Mouse (Mus musculus) 3134 (cell line): ENCODE results near the gene Mex3a.
A peak's percentile ranks its signal among the peaks of the same experiment; 100 is the strongest.

Experiments used
- DNase-seq: peaks from one replicate; pipeline ENCODE4 v3.0.0-alpha.2; 2011; ENCODE audit warnings: low spot score; ENCODE audit not compliant: insufficient read length; ENCODE audit errors: extremely low read depth

Mex3a gene

GRCm38 (mm10) chr3:88526157-88527131 is 5.8 kb upstream of the Mex3a start:
- peak; percentile 77 for DNase-seq

- DNase-seq: no peak
Observed at GRCm38 (mm10) chr3:88527565-88527964, 4.6 kb upstream of the Mex3a start.

DNA sequence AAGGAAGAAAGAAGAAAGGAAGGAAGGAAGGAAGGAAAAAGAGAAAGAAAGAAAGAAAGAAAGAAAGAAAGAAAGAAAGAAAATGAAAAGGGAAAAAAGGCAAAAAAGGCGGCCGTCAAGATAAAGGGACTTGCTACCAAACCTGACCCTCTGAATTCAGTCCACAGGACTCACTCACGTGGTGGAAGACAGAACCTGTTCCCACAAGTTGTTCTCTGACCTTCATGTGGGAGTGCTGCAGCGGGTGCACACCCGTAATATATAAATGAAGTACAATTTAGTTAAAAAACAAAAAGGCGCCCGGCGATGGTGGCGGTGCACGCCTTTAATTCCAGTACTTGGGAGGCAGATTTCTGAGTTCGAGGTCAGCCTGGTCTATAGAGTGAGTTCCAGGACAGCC is 3.5 kb upstream of the Mex3a start:
- no peak for DNase-seq

GRCm38 (mm10) chr3:88529204-88530000 is 2.8 kb upstream of the Mex3a start:
- no peak for DNase-seq

- no peak for DNase-seq
Observed at GRCm38 (mm10) chr3:88530082-88530864, 1.9 kb upstream of the Mex3a start.

- DNase-seq: peak; percentile 92
Observed at GRCm38 (mm10) chr3:88531348-88532298, 572 bp upstream of the Mex3a start.

GRCm38 (mm10) chr3:88532689-88533511 is 705 bp downstream of the Mex3a start:
- DNase-seq: no peak

GRCm38 (mm10) chr3:88533706-88534105 is 1.5 kb downstream of the Mex3a start:
- no peak for DNase-seq

GRCm38 (mm10) chr3:88535005-88535404 is 2.8 kb downstream of the Mex3a start:
- DNase-seq: no peak

- no peak for DNase-seq
Observed at GRCm38 (mm10) chr3:88535527-88535926, 3.3 kb downstream of the Mex3a start.

DNA sequence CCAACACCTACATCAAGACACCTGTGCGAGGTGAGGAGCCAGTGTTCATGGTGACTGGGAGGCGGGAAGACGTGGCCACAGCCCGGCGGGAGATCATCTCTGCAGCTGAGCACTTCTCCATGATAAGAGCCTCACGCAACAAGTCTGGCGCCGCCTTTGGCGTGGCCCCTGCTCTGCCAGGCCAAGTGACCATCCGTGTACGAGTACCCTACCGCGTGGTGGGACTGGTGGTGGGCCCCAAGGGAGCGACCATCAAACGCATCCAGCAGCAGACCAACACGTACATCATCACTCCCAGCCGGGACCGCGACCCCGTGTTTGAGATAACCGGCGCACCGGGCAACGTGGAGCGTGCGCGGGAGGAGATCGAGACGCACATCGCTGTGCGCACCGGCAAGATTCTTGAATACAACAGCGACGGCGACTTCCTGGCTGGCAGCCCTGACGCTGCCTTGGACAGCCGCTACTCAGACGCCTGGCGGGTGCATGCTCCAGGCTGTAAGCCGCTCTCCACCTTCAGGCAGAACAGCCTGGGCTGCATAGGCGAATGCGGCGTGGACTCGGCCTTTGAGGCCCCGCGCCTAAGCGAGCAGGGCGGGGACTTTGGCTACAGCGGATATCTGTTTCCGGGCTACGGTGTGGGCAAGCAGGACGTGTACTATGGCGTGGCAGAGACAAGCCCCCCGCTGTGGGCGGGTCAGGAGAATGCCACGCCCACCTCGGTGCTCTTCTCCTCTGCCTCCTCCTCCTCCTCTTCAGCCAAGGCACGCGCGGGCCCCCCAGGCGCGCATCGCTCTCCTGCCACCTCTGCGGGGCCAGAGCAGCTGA is 4.1 kb downstream of the Mex3a start:
- DNase-seq: no peak

GRCm38 (mm10) chr3:88537146-88537545 is 5.0 kb downstream of the Mex3a start:
- DNase-seq: no peak

GRCm38 (mm10) chr3:88538271-88539145 is 6.3 kb downstream of the Mex3a start:
- DNase-seq: no peak

- DNase-seq: no peak
Observed at GRCm38 (mm10) chr3:88539397-88539796, 7.2 kb downstream of the Mex3a start.

DNA sequence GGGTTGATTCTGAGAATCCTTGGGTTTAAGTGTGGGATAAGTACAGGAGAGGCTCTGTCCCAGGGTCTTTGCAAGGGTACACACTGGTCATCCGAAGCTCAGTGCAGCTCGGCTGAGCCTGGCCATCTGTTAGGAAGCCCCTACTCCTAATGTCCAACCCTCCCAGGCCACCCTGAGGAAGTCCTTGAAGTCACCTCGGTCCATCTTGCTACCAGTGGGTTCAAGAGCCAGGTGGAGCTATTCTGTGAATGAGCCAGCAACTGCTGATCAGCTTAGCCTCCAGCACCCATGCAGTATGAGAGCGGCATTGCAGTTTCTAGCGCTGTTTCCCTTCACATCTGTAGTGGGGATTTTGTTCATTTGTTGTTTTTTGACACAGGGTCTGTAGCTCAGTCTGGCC is 7.9 kb downstream of the Mex3a start:
- DNase-seq: no peak

- no peak for DNase-seq
Observed at GRCm38 (mm10) chr3:88541622-88542401, 9.6 kb downstream of the Mex3a start.
